Mouse (Mus musculus) cerebellum, adult 2 months (tissue): ENCODE measurements around the gene Rb1.

Source experiments
- CTCF ChIP-seq: fragments of 200-500 bp; IDR thresholded peaks from 2 replicates; pipeline ENCODE4 v1.5.1; 2011; ENCODE audit warnings: low read depth, mild to moderate bottlenecking, control low read depth, low read length, moderate library complexity, borderline replicate concordance; ENCODE audit not compliant: insufficient read depth
- POLR2A ChIP-seq: fragments of 200-500 bp; IDR thresholded peaks from 2 replicates; pipeline ENCODE4 v1.6.1; 2011; ENCODE audit warnings: low read length, control low read depth, borderline replicate concordance; ENCODE audit not compliant: insufficient read depth

GRCm38 (mm10) chr14:73322142-73322541, 3.5 kb downstream of the Rb1 start:
- TF ChIP-seq CTCF, result no peak
- TF ChIP-seq POLR2A, result no peak
